Mouse (Mus musculus) lung, adult 2 months (tissue): ENCODE measurements around the gene Tmem86b.

Source experiments
- CTCF ChIP-seq: fragments of 200-500 bp; IDR thresholded peaks from 2 replicates; pipeline ENCODE4 v1.5.1; 2011; ENCODE audit warnings: mild to moderate bottlenecking, low read length, control low read depth; ENCODE audit not compliant: insufficient read depth
- POLR2A ChIP-seq: fragments of 200-500 bp; IDR thresholded peaks from 2 replicates; pipeline ENCODE4 v1.6.1; 2011; ENCODE audit warnings: low read depth, mild to moderate bottlenecking, control low read depth, low read length, borderline replicate concordance; ENCODE audit errors: extremely low read depth

DNA sequence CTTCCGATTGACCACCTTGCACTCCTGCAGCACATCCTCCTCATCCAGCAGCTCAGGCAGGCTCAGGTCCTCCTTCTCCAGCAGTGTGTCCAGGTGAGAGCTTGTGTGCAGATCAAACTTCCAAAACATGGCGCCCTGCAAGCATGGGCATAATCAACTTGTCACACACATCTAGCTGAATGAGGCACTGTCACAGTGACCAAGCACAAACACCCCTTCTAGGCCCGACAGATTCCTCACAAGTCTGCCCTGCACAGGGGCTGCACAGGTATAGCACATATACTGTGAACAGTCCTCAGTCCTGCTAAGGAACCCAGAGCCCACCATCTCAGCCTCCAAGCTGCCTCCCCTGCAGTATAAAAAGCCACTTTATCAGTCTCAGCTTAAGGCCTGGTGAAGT, 15.6 kb upstream of the Tmem86b start:
- TF ChIP-seq POLR2A: no peak
- no peak for TF ChIP-seq CTCF
